Mouse (Mus musculus): Measurements from ENCODE around the gene Synpo2.

GRCm38 (mm10) chr3:123234191-123234836, 1.6 kb downstream of the Synpo2 start:
- TF ChIP-seq GATA1 (IDR thresholded peaks at IDR 0.05; ENCODE audit: borderline replicate concordance, low read length) (no peak), FLI1 (IDR thresholded peaks at IDR 0.05; ENCODE audit: low read length) (no peak)
